Mouse (Mus musculus) CD4-positive, CD25-positive, alpha-beta regulatory T cell, adult 4 months (primary cell): Measurements from ENCODE around the gene Gm6993. TPM values are rescaled to one million over a fixed set of nuclear protein-coding genes. Genes with fewer than 3 reads are reported as not detected.

Experiments
- ATAC-seq: one replicate; pipeline ENCODE4 v1.8.0; 2017
- polyA plus RNA-seq, 2 experiments: library from polyadenylated mRNA; unstranded; fragments of 100-300 nt; shearing (Covaris generic); gene quantifications; one replicate each; pipeline ENCODE4 v1.2.1; 2017

Gm6993 gene
- polyA plus RNA-seq = not detected

GRCm38 (mm10) chr12:31240470-31240869 is at the start of gene Gm6993:
Gene Gm6993 (plus strand): TSS chr12:31240770.
- no peak for ATAC-seq

GRCm38 (mm10) chr12:31191329-31191954 is 49.1 kb upstream of the Gm6993 start:
- ATAC-seq = no peak

- ATAC-seq = no peak
Measured at GRCm38 (mm10) chr12:31202509-31202908, 38.1 kb upstream of the Gm6993 start.

GRCm38 (mm10) chr12:31203746-31204455 is 36.7 kb upstream of the Gm6993 start:
- no peak for ATAC-seq

GRCm38 (mm10) chr12:31204898-31205297 is 35.7 kb upstream of the Gm6993 start:
- no peak for ATAC-seq

- no peak for ATAC-seq
Measured at GRCm38 (mm10) chr12:31205983-31206633, 34.5 kb upstream of the Gm6993 start.

GRCm38 (mm10) chr12:31208766-31209165 is 31.8 kb upstream of the Gm6993 start:
- ATAC-seq = no peak

GRCm38 (mm10) chr12:31209377-31209805 is 31.2 kb upstream of the Gm6993 start:
- ATAC-seq = no peak

- ATAC-seq = no peak
Measured at GRCm38 (mm10) chr12:31213556-31213955, 27.0 kb upstream of the Gm6993 start.

GRCm38 (mm10) chr12:31215003-31215402 is 25.6 kb upstream of the Gm6993 start:
- ATAC-seq = no peak

GRCm38 (mm10) chr12:31217232-31217631 is 23.3 kb upstream of the Gm6993 start:
- ATAC-seq = no peak

- no peak for ATAC-seq
Measured at GRCm38 (mm10) chr12:31218774-31219173, 21.8 kb upstream of the Gm6993 start.

GRCm38 (mm10) chr12:31221522-31221921 is 19.0 kb upstream of the Gm6993 start:
- no peak for ATAC-seq

- no peak for ATAC-seq
Measured at GRCm38 (mm10) chr12:31222282-31222681, 18.3 kb upstream of the Gm6993 start.

GRCm38 (mm10) chr12:31222741-31223140 is 17.8 kb upstream of the Gm6993 start:
- no peak for ATAC-seq

- ATAC-seq = no peak
Measured at GRCm38 (mm10) chr12:31225451-31225850, 15.1 kb upstream of the Gm6993 start.

GRCm38 (mm10) chr12:31227167-31227566 is 13.4 kb upstream of the Gm6993 start:
- no peak for ATAC-seq

GRCm38 (mm10) chr12:31228878-31229277 is 11.7 kb upstream of the Gm6993 start:
- ATAC-seq = no peak

- no peak for ATAC-seq
Measured at GRCm38 (mm10) chr12:31232635-31233034, 7.9 kb upstream of the Gm6993 start.

GRCm38 (mm10) chr12:31235018-31235417 is 5.6 kb upstream of the Gm6993 start:
- ATAC-seq = no peak

- no peak for ATAC-seq
Measured at GRCm38 (mm10) chr12:31236861-31237595, 3.5 kb upstream of the Gm6993 start.

GRCm38 (mm10) chr12:31239031-31239583 is 1.5 kb upstream of the Gm6993 start:
- no peak for ATAC-seq

- no peak for ATAC-seq
Measured at GRCm38 (mm10) chr12:31239798-31240197, 772 bp upstream of the Gm6993 start.
